Mouse (Mus musculus) forebrain, embryonic 13.5 days (tissue): ENCODE measurements around the gene Pnpt1. TPM values are rescaled to one million over a fixed set of nuclear protein-coding genes. Genes with fewer than 3 reads are reported as not detected.

ENCODE experiments used
- ATAC-seq: fragments of 200-750 bp; cut with Nextera tagmentation; 2 replicates; pipeline ENCODE4 v1.8.0; 2017
- H3K27ac ChIP-seq: fragments of 300-500 bp; sonication (generic); 2 replicates; pipeline ENCODE4 v1.5.1; 2015; ENCODE audit warnings: inconsistent platforms, mild to moderate bottlenecking, moderate library complexity
- H3K27me3 ChIP-seq: fragments of 300-500 bp; sonication (generic); 2 replicates; pipeline ENCODE4 v1.6.1; 2015; ENCODE audit warnings: mild to moderate bottlenecking, inconsistent platforms
- H3K36me3 ChIP-seq: fragments of 300-500 bp; sonication (generic); 2 replicates; pipeline ENCODE4 v1.6.1; 2015; ENCODE audit warnings: mild to moderate bottlenecking, inconsistent platforms; ENCODE audit not compliant: poor library complexity, severe bottlenecking
- H3K4me1 ChIP-seq: fragments of 300-500 bp; sonication (generic); 2 replicates; pipeline ENCODE4 v1.6.1; 2015; ENCODE audit warnings: inconsistent platforms
- H3K4me2 ChIP-seq: fragments of 300-500 bp; sonication (generic); 2 replicates; pipeline ENCODE4 v1.6.1; 2015; ENCODE audit warnings: inconsistent platforms, mild to moderate bottlenecking, moderate library complexity
- H3K4me3 ChIP-seq: fragments of 300-500 bp; sonication (generic); 2 replicates; pipeline ENCODE4 v1.5.1; 2015; ENCODE audit warnings: mild to moderate bottlenecking, inconsistent platforms
- H3K9ac ChIP-seq: fragments of 300-500 bp; sonication (generic); 2 replicates; pipeline ENCODE4 v1.6.1; 2015; ENCODE audit warnings: mild to moderate bottlenecking, inconsistent platforms
- H3K9me3 ChIP-seq: fragments of 300-500 bp; sonication (generic); replicated peaks from 2 replicates; pipeline ENCODE4 v1.6.1; 2016; ENCODE audit warnings: inconsistent platforms
- WGBS: fragments of 180-500 bp; shearing (Covaris S2); methylation state at CpG from one replicate; pipeline ENCODE4 v1.1.7; 2015; 5-methylcytosine and 5-hydroxymethylcytosine counted together
- polyA plus RNA-seq: library from polyadenylated mRNA; unstranded; fragments of >200 nt; fragmentation: Nextera tagmentation; extraction: Ambion mirVana; gene quantifications from 2 replicates; pipeline ENCODE4 v1.2.1, GENCODE M21; 2015

The Pnpt1 gene
- polyA plus RNA-seq, 1 experiment from 2014 or later: 30.4 TPM

DNA sequence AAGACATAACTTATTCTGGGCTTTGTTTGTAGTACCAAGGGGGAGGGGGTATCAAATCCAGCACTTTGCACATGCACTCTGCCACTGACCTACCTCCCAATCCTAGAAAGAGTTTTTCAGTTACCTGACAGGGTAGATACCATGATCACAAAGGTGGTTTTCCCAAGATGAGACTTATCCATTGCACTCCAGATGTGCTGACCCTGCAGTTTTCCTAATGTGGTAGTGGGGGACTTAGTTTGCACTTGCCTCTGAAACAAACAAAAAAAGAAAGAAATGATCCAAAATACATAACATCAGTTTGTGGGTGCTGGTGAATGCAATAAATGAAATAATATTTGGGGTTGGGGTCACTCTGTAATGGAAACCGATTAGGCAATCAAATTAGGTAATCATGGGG, 48.8 kb downstream of the Pnpt1 start:
- Histone ChIP-seq H3K36me3 (peaks cover 15% of the 10 kb centered on the region), H3K4me2 (no peak overlapping the region), H3K9ac (no peak overlapping the region), H3K27ac (no peak overlapping the region), H3K4me1 (peaks cover 13% of the 10 kb centered on the region; the same call in 1 of the 2 replicates), H3K27me3 (no peaks in the 10 kb centered on the region), H3K4me3 (no peak overlapping the region), H3K9me3 (no peaks in the 10 kb centered on the region)
- no peak for ATAC-seq
- whole genome bisulfite sequencing: 96% methylated on average over 1 of the region's 1 CpGs

- H3K36me3 ChIP-seq: peaks cover 25% of the 10 kb centered on the region
- H3K9me3 ChIP-seq: no peaks in the 10 kb centered on the region
- H3K4me2 ChIP-seq: no peak overlapping the region
- WGBS: 34% methylated on average over 3 of the region's 3 CpGs
- H3K27me3 ChIP-seq: no peaks in the 10 kb centered on the region
- no peak overlapping the region for H3K9ac ChIP-seq
- H3K4me1 ChIP-seq: 0 out of 2 replicates have a peak, but pooled peaks cover 10% of the 10 kb centered on the region
- no peak overlapping the region for H3K27ac ChIP-seq
- no peak overlapping the region for H3K4me3 ChIP-seq
- peak; percentile 65; the same call in 1 of the 2 replicates for ATAC-seq
Measured at GRCm38 (mm10) chr11:29180657-29181056, 50.1 kb downstream of the Pnpt1 start.

DNA sequence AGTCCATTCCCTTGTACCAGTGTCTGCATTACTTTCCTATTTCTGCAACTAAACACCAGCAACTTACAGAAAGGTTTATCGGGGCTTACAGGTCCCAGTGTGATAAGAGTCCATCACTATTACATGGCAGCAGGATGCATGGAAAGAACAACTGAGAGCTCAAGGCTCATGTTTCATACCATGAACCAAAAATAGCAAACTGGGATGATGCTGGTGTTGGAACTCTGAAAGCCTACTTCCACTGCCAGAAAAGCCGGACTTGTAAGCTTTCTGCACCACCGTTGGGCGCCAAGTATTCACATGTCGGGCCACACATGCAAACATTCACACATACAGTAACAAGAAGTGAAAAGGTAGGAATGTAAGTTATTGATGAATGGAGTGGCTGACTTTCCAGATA, 51.2 kb downstream of the Pnpt1 start:
- no peaks in the 10 kb centered on the region for H3K27me3 ChIP-seq
- 0 out of 2 replicates have a peak, but pooled peaks cover 10% of the 10 kb centered on the region for H3K4me1 ChIP-seq
- H3K9ac ChIP-seq: no peak overlapping the region
- H3K4me3 ChIP-seq: no peak overlapping the region
- ATAC-seq: no peak
- H3K9me3 ChIP-seq: no peaks in the 10 kb centered on the region
- 96% methylated on average over 5 of the region's 5 CpGs for WGBS
- no peak overlapping the region for H3K4me2 ChIP-seq
- H3K27ac ChIP-seq: no peak overlapping the region
- peaks cover 36% of the 10 kb centered on the region for H3K36me3 ChIP-seq

- no peak for ATAC-seq
- Histone ChIP-seq H3K27me3 (no peaks in the 10 kb centered on the region), H3K4me2 (no peak overlapping the region), H3K9me3 (no peaks in the 10 kb centered on the region), H3K36me3 (peaks cover 52% of the 10 kb centered on the region), H3K4me1 (no peaks in the 10 kb centered on the region), H3K4me3 (no peak overlapping the region), H3K27ac (no peak overlapping the region), H3K9ac (no peak overlapping the region)
- 92% methylated on average over 2 of the region's 2 CpGs for WGBS
Measured at GRCm38 (mm10) chr11:29188981-29189380, 58.4 kb downstream of the Pnpt1 start.

- Histone ChIP-seq H3K36me3 (peaks cover 37% of the 10 kb centered on the region), H3K9me3 (no peaks in the 10 kb centered on the region), H3K4me1 (no peaks in the 10 kb centered on the region), H3K27ac (no peak overlapping the region), H3K4me3 (no peak overlapping the region), H3K27me3 (no peaks in the 10 kb centered on the region), H3K4me2 (no peak overlapping the region), H3K9ac (no peak overlapping the region)
- no peak for ATAC-seq
- 87% methylated on average over 5 of the region's 5 CpGs for WGBS
Measured at GRCm38 (mm10) chr11:29203653-29204052, 73.1 kb downstream of the Pnpt1 start.

DNA sequence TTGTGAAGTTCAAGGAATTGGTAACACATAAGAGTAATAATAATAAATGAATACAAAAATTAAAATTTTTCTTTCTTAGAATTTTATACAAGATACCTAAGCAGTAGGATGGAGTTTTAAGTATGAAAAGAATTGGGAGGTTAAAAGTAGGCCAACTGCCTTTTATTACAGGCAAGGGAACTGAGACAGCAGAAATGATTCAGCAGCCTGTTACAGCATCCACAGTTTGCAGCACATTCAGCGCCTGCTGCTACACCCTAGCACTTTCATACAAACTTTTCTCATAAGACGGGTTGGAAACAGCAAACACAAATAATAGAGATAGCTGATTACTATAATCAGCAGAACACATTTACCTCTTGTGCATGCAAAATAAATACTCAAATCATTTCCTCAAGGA, 79.2 kb downstream of the Pnpt1 start:
- Histone ChIP-seq H3K27me3 (no peaks in the 10 kb centered on the region), H3K4me3 (no peak overlapping the region), H3K36me3 (peaks cover 35% of the 10 kb centered on the region), H3K4me2 (no peak overlapping the region), H3K27ac (no peak overlapping the region), H3K9me3 (no peaks in the 10 kb centered on the region), H3K4me1 (no peaks in the 10 kb centered on the region), H3K9ac (no peak overlapping the region)
- no peak for ATAC-seq
- WGBS: 84% methylated on average over 2 of the region's 2 CpGs

Other genes starting within 250 kb of the Pnpt1 start
- gene Ppp4r3b, start 42.1 kb downstream of the Pnpt1 start, polyA plus RNA-seq: 104 and 110 TPM in 2 replicates
- 93.4 and 95.9 TPM in 2 replicates for gene Cfap36, start 116.7 kb downstream of the Pnpt1 start, polyA plus RNA-seq
- 75.2 and 80.6 TPM in 2 replicates for gene Ccdc88a, start 242.9 kb downstream of the Pnpt1 start, polyA plus RNA-seq